Mouse (Mus musculus): ENCODE measurements around the gene Gucy1b1.

Gene Gucy1b1

GRCm38 (mm10) chr3:82036262-82037044 is 38.0 kb downstream of the Gucy1b1 start:
- no peak for DNase-seq (ENCODE audit: extremely low read depth, insufficient read length, low spot score)

- no peak for DNase-seq (ENCODE audit: extremely low read depth, insufficient read length, low spot score)
Measured at GRCm38 (mm10) chr3:82030008-82030748, 44.3 kb downstream of the Gucy1b1 start.

GRCm38 (mm10) chr3:82029229-82029628 is 45.3 kb downstream of the Gucy1b1 start:
- peak; percentile 10 for DNase-seq (ENCODE audit: extremely low read depth, insufficient read length, low spot score)

DNA sequence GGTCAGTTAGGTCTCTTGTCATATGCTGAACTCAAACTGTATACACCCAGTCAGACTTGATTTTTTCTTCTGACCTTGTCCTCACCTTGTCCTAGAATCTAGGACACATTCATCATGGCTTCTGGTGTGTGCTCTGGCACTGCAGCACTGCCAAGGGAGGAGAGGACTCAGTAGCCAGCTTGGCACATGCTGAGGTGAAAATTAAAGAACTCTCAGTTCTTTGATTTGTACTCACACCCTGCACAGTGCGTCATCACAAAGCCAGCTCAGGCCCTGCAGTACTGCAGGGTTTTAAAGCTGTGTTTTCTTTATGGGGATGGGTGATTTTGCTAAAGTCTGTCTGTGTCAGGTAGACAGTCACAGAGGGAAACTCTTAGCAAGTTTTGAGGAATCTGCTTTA is 47.2 kb downstream of the Gucy1b1 start:
- no peak for DNase-seq (ENCODE audit: extremely low read depth, insufficient read length, low spot score)

DNA sequence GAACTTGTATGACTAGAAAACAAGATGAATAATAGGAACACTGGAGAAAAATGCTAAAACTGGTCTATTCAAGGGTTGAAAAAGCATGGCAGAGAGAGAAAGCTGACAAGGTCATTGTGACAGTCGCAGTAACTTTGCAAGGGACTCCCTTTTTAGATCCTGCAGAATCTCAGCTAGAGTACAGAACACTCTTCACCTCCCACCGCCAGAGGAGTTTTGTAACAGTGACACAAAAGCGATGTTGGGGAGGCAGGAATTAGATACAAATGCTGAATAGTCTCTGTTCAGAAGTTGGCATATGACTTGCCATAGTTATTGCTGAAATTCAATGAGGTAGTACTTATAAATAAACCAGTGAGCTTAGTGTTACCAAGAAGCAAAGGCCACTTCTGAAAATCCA is 51.4 kb downstream of the Gucy1b1 start:
- no peak for DNase-seq (ENCODE audit: extremely low read depth, insufficient read length, low spot score)

GRCm38 (mm10) chr3:82022421-82022920 is 52.0 kb downstream of the Gucy1b1 start:
- DNase-seq (ENCODE audit: extremely low read depth, insufficient read length, low spot score) = no peak

DNA sequence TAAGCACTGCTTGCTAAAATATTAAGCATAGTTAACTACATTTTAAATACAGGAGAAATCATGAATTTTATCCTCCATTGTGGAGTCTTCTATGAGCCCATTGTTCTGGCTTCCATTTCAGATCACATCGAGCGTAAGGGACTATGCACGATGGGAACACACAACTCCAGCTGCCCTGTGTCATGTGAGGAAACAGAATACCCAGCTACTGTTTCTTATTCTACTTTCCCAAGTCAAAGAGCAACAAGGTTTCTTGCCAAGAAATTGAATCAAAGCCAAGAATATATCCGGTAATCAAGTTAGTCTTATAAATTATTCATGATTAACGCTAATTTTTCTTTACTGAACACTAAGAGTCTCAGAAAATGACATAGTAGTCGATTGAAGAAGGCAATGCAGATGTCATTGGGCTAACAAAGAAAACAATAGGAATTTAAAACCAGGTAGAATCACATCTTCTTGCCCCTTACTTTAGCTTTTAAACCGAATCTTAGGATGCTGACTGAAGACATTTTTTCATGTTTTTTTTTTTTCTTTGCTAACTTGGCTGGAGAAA is 60.3 kb downstream of the Gucy1b1 start:
- DNase-seq (ENCODE audit: extremely low read depth, insufficient read length, low spot score) = no peak

DNA sequence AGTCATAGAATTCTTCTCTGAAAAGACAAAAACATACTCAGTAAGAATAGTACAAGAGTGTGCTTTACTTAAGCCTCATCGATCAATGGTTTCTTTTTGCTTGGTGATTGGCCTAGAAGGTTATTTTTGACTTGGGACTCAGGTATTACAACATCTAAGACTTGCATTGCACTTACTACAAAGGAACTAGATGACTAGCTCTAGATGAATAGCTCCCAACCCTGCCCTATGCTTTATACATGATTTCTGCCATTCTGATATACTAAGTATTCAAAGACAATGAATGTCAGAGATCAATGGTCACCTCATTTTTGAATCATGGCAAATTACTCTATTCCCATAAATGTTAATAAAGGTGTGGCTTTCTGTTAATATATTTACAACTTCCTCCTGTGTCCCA is 67.5 kb downstream of the Gucy1b1 start:
- no peak for DNase-seq (ENCODE audit: extremely low read depth, insufficient read length, low spot score)

GRCm38 (mm10) chr3:81995988-81996387 is 78.5 kb downstream of the Gucy1b1 start:
- no peak for DNase-seq (ENCODE audit: extremely low read depth, insufficient read length, low spot score)

GRCm38 (mm10) chr3:81995371-81995770 is 79.1 kb downstream of the Gucy1b1 start:
- no peak for DNase-seq (ENCODE audit: extremely low read depth, insufficient read length, low spot score)

DNA sequence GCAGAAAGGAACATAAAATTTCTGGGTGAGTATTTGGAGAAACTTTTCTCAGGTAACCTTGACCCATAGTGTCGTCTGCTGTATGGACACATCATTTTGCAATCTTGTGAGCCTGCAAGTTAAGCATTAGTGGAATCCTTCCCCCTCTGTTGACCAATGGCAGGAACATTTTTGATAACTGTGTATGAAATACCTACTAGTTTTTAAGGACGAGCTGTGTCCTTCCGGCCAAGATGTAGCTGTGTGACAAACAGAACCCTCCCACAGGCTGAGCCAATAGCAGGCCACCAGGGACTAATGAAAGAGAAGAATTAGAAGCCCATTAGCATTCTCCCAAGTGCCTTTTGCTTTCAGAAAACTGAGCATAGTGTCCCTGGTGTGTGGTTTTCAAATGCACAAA is 84.0 kb downstream of the Gucy1b1 start:
- no peak for DNase-seq (ENCODE audit: extremely low read depth, insufficient read length, low spot score)

DNA sequence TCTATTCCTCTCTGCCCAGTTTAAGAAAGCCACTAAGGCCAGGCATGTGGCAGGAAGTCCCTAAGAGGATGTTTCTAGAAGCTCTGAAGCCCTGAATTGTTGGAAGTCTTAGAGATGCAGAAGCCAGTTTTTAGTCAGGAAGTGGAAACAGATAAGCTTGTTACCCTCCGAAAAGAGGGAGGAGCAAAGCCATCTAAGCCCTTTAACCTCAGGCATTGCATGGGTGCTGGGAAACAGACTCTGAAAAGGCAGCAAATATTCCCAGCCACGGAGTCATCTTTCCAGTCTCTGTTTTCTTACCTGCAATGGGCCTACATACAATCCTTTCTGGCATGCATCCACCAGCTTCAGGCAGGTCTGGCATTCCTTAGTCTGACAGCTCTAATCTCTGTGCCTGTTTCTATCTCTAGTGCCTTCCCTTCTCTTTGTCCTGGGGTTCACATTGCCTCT is 84.8 kb downstream of the Gucy1b1 start:
- no peak for DNase-seq (ENCODE audit: extremely low read depth, insufficient read length, low spot score)

- no peak for DNase-seq (ENCODE audit: extremely low read depth, insufficient read length, low spot score)
Measured at GRCm38 (mm10) chr3:81987628-81988027, 86.9 kb downstream of the Gucy1b1 start.

GRCm38 (mm10) chr3:81986103-81986502 is 88.4 kb downstream of the Gucy1b1 start:
- DNase-seq (ENCODE audit: extremely low read depth, insufficient read length, low spot score) = no peak

DNA sequence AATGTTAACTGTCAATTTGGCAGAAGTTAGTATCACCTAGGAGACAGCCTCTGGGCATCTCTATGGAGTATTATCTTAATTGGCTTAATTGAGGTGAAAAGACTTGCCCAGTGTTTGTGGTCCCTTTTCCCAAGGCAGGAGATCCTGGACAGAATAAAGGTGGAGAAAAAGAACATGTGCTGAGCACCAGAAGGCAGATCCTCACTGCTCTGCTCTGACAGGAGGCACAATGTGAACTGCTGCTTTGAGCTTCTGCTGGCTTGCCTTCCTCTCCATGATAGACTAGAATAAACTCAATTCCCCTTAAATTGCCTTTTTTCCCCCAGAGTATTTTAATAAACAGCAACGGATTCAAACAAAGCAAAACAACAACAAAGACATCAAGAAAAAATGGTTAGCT is 89.4 kb downstream of the Gucy1b1 start:
- DNase-seq (ENCODE audit: extremely low read depth, insufficient read length, low spot score) = no peak

DNA sequence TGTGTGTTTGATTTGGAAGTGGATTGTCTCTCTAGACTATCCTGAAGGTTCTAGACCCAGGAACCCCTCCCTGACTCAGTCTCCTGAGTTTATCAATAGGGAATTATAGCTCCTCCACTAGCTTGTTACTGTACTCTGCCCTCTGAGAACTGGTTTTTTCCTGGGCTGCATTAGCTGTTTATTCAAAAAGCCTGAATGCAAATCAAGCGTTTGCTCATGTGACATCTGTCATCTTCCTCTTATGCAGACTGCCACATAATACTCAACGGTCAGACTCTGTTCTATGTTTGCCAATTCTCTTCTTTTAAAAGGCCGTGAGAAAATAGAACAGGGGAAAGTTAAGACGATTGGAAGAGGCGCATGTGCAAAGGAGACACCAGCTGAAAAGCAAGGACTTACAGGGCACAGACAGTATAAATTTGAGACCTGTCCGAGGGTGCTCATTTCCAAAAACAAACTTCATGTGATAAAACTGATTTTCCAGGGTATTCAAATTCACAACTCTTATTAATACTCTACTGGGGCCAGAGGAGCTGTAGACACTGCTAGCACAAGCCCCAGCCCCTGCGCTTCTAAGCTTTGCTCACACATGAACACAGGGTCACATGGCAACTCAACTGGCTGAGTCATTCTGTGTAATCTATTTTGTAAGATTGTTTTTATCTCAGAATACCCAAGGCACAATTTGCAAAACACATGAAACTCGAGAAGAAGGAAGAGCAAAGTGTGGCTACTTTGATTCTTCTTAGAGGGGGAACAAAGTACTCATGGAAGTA is 91.2 kb downstream of the Gucy1b1 start:
- no peak for DNase-seq (ENCODE audit: extremely low read depth, insufficient read length, low spot score)

All from 3134 (cell line).